Mouse (Mus musculus): ENCODE measurements around the gene Cisd1.

DNA sequence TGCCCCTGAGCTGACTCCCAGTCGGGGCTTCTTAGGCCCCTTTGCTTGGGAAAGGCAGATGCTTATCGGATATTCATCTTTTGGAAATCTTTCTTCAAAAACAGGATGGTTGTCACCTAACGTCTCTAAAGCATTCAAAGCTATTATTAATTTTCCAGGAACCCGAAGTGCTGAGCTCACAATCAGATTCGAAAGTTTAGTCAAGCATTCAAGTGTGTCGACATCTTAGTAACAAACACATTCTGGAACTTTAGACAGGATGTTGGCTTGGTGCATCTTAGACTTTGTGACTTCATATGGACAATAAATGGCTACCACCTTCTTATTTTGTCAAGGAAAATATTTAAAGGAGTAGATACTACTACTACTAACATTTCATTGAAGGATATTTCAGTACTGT is 16.4 kb downstream of the Cisd1 start:
- TF ChIP-seq EP300 (IDR thresholded peaks at IDR 0.05; ENCODE audit: low read depth) (no peak), CTCF (IDR thresholded peaks at IDR 0.05; ENCODE audit: low read depth) (no peak)

All from liver, embryonic 14.5 days (tissue).